Mouse (Mus musculus): Measurements from ENCODE around the gene Nfia.

The Nfia gene

DNA sequence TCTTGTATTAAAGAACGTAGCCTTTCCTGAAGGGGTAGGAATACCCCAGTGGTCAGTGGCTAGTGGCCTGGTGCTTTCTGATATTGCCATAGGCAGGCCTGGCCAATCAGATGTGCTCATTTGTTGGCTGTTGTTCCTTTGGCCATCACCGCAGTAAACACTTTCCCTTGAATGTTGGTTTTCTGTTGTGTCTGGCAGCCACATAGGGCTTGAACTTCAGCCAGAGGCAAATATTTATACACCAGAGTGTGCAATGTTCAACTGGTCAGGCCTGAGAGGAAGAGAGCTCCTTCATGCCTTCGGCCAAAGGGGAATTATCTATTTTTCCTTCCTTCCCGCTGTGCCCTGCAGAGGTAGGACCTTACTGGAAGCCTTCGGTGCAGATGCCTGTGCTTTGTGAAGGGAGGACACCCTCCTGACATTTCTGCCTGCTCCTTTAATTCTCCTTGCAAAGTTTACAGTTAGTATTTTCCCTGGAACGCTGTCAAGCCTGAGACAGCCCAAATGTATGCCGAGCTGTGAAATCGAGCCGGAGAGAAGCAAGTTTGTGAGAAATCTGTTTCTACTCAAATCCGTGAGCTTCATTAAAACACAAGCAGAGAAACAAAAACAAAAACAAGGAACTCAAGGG lies 95.9 kb downstream of the Nfia start:
- DNase-seq (ENCODE audit: extremely low spot score), result no peak

DNA sequence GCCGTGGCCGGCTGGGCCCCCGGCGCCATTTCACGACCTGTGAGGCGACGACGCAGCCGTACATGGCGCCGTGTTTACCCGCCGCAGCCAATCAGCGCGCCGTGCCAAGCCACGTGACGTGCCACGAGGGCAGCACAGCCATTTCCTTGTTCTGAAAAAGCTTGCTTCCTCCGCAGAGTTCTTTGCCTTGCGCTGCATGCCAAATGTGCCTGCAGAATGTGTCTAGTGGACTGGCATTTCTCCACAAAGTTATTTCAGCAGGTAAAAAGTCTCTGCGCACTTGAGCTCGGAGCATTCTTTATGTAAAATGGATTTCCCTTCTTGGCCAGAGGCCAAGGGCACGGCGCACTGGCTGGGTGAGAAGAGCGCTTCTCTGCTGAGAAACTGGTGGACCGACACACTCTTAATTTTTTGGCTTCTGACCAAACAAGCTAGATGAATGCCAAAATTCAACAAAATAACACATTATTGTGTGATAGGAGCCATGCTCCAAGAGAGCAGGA lies 96.5 kb downstream of the Nfia start:
- no peak for DNase-seq (ENCODE audit: extremely low spot score)

DNA sequence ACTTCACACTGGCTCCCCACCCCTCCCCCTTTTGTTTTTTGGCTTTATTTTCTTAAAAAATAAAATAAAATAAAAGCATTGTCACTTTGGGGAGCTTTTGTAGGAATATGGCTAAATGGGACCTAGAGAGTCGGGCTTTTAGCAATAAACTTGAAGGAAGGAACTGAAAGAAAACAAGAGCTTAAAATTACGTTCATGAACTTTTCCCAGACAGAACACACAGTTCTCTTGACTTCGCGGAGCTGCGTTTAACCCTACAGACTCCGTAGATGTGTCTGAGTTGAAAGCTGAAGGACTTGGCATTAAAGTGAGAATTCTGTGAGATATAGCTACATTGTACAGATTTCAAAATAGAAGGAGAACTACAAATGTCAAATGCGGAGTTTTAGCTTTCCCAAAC lies 96.9 kb downstream of the Nfia start:
- DNase-seq (ENCODE audit: extremely low spot score), result no peak

DNA sequence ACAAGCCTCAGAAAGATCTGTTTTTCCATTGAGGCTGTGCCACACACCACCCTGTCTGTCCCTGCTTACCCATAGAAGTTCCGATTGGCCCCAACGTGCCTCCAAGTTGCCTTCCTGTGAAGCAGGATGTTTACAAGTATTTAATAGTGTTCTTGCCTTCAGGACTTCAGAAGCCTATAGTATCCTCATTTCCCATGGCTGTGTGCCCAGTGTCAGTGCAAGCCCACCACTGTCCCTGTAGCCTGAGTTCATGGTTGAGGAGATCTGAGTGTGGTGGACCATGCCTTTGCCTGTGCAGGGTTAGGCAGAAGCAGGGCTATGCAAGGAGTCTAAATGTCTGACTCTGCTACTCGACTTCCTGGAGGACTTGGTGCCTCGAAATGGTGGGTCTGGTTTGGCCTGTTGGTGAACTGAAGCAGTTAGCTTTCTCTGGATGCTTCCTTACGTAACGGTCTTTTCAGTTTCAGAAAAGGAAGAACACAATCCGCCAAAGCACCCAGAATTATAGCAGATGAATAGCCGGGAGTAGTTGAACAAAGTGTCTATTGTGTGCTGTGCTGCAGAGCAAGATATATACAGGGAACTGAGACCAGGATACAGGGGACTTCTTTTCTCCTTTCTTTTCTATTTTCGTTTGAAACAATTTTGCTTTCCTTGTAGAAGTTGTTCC lies 99.4 kb downstream of the Nfia start:
- DNase-seq (ENCODE audit: extremely low spot score), result no peak

DNA sequence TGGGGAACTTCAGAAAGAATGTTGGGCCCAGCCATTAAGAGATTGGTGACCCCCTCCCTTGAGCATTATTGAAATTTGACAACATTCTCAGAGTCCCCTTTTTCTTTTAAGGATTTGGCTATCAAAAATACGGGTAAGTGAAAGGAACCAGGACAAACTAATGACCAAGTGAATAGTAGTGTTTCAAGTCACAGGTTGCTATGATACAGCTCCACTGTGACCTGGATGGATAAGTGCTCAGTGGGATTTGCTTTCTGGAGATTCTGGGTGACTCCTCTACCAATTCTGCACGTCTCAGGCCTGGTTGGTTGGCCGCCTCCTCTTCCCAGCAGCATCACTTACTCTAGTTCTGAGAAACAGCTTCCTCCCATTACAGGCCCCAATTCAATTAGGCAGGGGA lies 102.4 kb downstream of the Nfia start:
- no peak for DNase-seq (ENCODE audit: extremely low spot score)

DNA sequence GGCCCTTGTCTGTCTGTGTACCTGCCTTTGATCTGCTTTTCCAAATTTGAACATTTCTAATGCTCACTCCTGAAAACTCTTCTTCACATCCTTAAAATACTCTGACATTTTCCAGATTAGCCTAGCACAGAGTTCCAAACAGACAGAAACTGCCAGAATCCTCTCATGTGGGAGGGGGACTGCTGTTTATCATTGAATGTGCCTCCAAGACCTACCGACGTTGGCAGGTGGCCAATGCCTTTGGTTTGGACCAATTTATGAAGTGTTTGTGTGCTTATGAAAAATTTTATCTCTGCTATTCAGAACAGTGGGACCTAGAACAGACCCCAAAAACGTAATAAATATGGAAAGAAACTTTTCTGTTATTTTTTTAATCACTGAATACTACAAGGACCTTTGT lies 103.4 kb downstream of the Nfia start:
- DNase-seq (ENCODE audit: extremely low spot score), result no peak

DNA sequence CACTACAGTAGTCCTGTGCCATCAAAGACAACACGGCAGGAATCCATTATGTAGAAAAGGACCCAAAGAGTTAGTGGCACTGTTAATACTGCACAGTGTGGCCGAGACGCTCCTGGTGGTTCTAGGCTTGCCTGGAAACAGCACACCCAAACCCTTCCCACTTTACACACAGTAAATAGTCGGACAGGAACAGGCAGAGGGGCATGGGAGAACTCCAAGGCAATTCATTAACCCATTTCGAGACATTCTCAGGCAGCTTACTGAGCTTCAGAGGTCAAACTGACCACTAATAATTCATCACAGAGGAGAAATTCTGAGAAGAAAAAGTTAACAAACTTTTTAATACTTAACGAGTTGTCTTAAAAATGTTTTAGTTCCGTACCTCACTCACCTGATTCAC lies 107.2 kb downstream of the Nfia start:
- no peak for DNase-seq (ENCODE audit: extremely low spot score)

DNA sequence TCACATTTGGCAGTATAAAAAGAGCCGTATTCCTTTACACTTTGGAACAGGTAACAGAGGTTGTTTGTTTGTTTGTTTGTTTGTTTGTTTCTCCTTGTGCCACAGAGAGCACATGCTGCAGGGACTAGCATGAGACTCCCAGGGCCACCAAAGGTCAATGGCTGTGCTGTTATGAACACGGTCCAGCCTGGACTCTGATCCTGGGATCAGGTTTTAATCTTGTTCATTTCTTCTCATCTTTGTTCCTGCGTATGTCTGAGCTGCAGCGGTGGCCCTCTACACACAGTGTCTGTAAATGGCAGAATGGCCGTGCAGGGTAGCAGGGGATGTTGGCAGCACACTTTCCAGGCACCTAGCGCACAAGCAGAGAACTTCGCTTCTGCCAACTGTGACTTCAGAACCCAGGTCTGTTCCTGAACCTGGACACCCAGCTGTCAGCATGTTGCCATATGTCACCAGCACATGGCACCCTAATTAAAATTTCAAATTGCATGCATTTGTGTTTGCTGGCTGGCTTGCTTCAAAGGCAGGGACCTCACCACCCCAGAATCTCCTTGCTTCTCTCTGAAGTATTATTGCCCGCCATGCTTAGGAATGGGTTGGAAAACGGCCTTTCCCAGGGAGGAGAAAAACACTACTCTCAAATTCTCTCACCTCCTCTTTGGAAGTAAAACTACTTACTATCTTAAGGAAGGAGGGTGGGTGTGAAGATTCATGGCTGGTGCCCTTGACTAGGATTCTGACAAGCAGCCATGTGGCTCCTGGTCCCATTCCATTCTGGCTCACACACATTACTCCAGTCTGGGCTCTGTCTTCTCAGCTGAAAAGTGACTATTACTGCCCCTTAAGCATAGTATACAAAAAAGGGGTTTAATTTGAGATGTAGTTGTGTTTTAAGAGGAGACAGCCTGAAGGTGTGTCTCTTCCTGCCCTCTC lies 107.9 kb downstream of the Nfia start:
- DNase-seq (ENCODE audit: extremely low spot score), result no peak

DNA sequence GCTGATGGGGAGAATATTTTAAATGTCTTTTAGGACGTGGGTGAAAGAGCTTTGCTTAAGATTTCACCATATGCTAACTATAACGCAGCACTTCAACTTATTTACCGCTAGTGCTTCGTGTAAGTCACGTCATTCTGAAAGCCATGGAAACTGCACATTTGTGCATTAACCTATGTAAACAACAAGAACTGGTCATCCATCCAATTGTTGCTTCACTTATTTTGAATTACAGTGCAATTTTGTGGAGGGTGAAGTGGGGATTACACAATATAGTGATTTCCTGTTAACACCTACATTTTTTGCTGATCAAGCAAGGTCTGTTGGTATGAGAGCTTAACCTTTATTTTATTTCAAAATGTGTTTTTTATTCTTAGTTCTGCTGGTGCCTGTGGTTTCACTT lies 113.0 kb downstream of the Nfia start:
- DNase-seq (ENCODE audit: extremely low spot score), result no peak

DNA sequence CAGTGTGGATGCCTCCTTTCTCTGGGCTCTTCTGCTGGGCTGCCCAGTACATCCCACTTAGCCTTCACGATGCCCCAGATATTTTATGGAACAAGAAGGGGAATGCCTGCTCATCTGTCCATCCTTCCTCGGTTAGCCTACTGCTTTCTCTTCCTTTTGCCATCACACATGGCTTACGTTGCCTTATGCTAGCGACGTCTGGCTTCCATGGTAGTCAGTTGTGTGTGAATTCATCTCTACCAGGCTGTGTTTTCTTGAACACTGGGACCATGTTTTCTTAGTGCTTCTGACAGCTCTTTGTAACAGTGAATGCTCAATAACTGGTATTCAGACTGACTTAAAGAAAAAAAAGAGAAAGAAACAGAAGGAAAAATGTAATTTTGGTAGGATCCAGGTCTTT lies 113.7 kb downstream of the Nfia start:
- DNase-seq (ENCODE audit: extremely low spot score), result no peak

DNA sequence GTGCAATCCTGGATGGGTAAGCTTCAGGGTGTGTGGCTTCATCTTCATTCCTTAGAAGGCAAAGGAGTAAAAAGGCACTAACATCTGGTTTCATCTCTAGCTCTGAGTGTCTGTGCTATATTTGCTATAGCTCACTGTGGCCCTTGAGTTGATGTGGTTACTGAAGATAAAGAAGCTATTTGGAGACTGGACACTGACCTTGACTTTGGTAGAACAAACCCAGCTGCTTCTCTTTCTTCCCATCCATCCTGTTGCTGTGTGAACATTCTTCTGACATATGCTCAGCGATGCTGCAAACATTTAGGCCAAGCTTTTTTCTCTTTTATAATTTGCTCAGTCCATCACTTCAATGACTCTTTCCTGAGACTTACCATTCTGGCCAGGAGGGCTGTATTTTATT lies 114.7 kb downstream of the Nfia start:
- DNase-seq (ENCODE audit: extremely low spot score), result no peak

DNA sequence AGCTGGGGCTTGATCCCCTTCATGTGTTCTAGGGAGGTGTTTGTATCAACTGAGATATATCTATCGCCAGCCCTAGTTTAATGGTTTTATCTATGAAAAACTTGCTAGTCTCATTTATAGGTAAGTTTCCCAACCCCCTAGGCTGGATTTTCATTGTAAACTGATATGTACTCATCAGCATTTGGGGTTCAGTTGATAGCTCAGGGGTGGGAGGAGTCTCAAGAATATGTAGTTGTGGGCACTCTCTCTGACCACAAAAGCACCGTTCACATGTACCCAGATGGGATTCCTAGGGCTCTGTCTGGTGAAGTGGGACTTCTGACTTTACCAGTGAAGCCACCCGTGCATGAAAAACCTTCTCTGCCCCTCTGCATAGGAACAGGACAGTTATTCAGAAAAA lies 118.5 kb downstream of the Nfia start:
- DNase-seq (ENCODE audit: extremely low spot score), result no peak

DNA sequence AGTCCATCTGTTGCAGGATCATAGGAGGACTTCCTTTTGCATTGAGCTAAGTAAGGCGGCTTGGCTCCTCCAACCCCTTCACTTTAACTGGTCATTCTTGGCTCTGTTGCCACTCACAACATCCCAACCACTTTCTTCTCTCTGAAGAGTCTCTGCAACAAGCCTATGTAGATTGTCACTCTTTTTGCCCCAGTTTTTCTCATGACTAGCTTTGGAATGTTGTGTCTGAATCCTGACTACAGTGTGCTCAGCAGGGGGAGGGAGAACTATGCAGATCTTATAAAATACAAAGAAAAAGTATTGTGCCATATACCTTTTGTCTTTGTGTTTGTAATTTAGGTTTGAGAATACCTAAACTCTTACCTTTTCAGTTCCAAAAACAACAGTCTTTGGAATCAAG lies 119.1 kb downstream of the Nfia start:
- no peak for DNase-seq (ENCODE audit: extremely low spot score)

DNA sequence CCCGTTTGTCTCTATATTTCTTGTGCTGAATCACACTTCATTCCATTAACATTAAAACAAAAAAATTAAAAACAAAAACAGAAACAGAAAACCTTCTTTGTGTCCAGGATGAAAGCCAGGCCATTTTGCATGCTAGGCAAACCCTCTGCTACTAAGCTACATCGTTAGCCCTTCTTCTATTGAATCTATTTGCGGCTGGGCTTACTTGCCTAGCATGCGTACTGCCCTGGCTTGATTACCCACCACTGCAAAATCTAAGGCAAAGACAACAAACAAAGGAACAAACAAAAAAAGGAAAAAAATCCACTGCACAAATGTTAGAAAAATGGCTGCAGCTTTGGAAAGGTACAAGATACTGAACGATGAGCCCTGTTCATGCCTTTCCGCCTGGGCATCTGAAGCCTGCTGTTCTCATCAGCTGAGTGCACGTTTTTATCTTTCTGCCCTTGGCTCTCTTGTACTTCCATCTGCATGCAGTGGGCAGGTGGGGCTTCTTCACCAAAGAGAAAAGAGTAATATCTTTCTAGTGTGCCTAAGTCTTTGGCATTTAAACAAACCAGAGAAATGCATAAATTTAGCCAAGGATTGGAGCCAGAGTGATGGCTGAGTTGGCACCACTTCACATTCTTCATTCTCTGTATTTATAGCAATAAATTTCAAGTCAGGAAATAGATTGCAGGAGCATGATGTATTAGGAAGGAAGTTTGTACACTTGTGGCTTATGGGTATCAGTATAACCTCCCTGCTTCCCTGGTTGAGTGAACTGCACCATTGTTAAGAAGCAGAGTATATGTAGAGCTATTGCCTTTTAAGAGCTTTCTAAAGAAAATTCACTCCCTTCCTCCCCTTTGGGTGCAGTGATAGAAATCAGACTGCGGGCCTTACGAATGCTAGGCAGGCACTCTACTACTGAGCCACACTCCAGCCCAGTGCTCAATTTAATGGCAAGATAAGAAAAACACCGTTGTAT lies 121.7 kb downstream of the Nfia start:
- no peak for DNase-seq (ENCODE audit: extremely low spot score)

DNA sequence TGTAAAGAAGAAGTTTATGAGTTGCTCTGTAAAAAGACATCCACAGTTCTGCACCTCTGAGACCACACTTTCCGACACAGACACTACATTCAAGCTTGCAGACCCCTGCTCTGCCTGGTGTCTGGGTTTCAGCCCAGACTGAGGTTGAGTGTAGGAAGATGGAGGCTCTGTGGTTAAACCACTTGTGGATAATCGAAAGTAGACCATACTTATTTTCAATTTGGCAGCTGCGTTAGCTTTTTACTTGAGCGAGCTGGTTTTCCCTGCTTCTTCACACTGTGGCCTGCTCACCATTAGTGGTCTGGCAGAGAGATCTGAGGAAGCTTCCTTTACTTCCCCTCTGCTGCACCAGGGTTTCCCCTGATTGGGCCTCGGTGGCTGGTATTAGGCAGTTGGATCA lies 123.4 kb downstream of the Nfia start:
- no peak for DNase-seq (ENCODE audit: extremely low spot score)

DNA sequence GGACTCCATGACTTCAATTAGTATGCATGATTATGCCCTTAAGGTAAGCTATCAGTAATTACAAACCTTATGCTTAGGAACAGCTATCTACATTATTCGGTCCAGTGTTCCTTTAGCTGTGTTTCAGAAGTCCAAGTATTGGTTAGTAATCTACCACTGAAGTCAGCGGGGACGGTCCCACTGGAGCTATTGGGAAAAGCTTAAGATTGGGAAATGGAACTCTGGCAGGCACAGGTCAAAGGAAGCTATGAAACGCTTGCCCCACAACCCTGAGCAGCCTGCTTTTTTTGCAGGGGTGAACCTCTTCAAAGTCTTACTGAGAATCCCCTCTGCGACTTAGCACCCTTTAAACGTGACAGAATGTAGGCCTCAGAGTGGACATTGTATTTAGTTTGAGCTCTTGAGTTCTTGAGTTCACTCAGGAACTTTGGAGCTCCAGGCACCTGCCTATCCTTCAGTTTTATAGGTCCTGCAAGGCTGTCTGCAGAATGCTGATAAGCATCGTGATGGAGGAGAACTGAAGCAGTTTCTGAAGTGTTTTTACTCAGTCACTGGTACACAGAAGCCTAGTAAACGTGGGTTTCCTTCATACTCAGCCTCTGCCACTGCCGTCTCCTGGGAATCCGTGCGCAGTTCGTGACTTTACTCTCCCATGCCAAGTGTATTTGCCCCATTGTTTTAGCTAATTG lies 127.9 kb downstream of the Nfia start:
- DNase-seq (ENCODE audit: extremely low spot score), result no peak

DNA sequence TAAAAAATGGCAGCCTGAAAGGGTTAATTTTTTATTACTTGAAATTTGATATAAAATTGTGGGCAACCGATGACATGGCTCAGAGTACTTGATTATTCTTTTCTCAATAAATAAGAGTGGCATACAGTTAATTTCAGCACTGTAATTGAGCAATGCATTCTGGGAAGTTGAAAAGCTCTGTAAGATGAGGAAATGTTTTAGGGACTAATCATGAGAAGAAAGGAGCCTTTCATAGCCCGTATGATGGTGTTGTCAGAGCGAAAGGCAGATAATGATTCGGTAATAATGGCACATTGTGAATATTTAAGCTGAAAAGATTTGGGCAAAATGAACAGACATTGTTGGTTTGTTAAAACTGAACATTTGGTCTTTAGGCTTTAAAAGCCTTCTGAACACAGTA lies 133.3 kb downstream of the Nfia start:
- no peak for DNase-seq (ENCODE audit: extremely low spot score)

DNA sequence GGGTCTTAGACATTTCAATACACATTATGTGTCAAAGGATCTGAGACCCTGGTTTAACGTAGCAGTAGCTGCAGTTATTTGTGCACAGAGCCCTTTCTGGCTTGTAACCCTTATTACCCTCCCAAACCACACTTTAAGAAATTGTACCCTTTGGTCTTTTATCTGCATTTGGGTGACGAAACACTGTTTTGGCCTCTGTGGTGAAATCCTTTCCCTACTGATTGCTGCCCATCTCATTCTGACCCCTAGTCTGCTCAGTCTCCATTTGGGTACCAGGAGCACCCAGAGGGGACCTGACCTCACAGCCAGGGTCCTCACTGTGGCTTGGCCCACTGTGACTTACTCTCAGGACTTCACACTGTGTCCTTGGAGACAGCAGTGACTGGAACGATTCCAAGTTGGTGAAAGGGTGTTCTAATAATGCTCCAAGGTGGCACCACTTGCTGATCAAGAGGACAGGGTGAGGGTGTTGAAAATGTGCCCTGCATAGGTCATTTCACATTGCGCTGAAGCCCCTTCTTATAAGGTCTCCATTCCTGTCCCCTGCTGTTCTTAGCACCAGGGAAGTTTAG lies 136.1 kb downstream of the Nfia start:
- no peak for DNase-seq (ENCODE audit: extremely low spot score)

DNA sequence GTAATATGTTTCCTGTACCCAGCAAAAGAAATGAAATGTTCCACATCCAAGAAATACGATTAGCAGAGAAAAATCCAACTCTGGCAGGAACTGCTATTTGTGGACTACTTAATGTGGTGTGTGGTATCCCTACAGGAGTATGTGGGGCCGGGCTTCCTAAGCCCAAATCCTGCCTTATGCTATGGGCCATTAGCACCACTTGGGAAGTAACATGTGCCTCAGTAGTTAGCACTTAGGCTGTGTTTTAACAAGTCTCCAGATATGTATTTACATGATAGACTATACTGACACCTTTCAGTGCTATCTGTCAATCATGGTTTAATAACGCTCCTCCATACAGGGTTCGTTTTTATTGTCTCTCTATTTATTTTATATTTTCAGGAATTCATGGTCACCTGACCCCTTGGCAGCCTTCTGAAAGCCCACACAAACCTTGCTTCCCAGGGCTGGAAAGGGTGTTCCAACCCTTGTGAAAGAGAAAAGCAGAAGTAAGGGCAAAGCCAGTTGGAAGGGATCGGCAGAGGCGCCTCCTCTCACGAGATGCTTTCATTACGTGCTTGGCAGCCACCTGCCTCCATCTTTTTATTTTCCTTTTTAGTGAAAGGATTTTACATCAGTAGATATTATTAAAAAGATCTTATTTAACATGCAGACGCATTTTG lies 137.7 kb downstream of the Nfia start:
- DNase-seq (ENCODE audit: extremely low spot score), result no peak
